Mouse (Mus musculus) hindbrain, embryonic 16.5 days (tissue): ENCODE results near the gene Psen2. TPM values are rescaled to one million over a fixed set of nuclear protein-coding genes. Genes with fewer than 3 reads are reported as not detected.

Experiments
- ATAC-seq: fragments of 200-750 bp; cut with Nextera tagmentation; 2 replicates; pipeline ENCODE4 v1.8.0; 2017; ENCODE audit warnings: moderate TSS enrichment, moderate library complexity
- H3K27ac ChIP-seq: fragments of 300-500 bp; sonication (generic); 2 replicates; pipeline ENCODE4 v1.5.1; 2014; ENCODE audit warnings: low read depth, mild to moderate bottlenecking, control low read depth, low read length, moderate library complexity
- H3K27me3 ChIP-seq: fragments of 300-500 bp; sonication (generic); replicated peaks from 2 replicates; pipeline ENCODE4 v1.6.1; 2014; ENCODE audit warnings: low read length; ENCODE audit not compliant: control insufficient read depth, insufficient read depth
- H3K36me3 ChIP-seq: fragments of 300-500 bp; sonication (generic); 2 replicates; pipeline ENCODE4 v1.6.1; 2014; ENCODE audit warnings: mild to moderate bottlenecking, low read length, moderate library complexity, mixed read lengths; ENCODE audit not compliant: control insufficient read depth, insufficient read depth
- H3K4me1 ChIP-seq: fragments of 300-500 bp; sonication (generic); 2 replicates; pipeline ENCODE4 v1.6.1; 2014; ENCODE audit warnings: low read depth, low read length; ENCODE audit not compliant: control insufficient read depth, insufficient read depth
- H3K4me2 ChIP-seq: fragments of 300-500 bp; sonication (generic); 2 replicates; pipeline ENCODE4 v1.6.1; 2014; ENCODE audit warnings: mild to moderate bottlenecking, low read length, control low read depth, moderate library complexity
- H3K4me3 ChIP-seq: fragments of 300-500 bp; sonication (generic); 2 replicates; pipeline ENCODE4 v1.5.1; 2014; ENCODE audit warnings: mild to moderate bottlenecking, low read length, control low read depth, moderate library complexity
- H3K9ac ChIP-seq: fragments of 300-500 bp; sonication (generic); 2 replicates; pipeline ENCODE4 v1.6.1; 2014; ENCODE audit warnings: low read depth, mild to moderate bottlenecking, control low read depth, low read length, moderate library complexity
- H3K9me3 ChIP-seq: fragments of 300-500 bp; sonication (generic); 2 replicates; pipeline ENCODE4 v1.6.1; 2014; ENCODE audit warnings: mild to moderate bottlenecking, low read length, moderate library complexity; ENCODE audit not compliant: control insufficient read depth
- WGBS: fragments of 180-500 bp; shearing (Covaris S2); extraction: QIAGEN DNeasy Blood & Tissue Kit; methylation state at CpG from one replicate; pipeline ENCODE4 v1.1.7; 2014; 5-methylcytosine and 5-hydroxymethylcytosine counted together
- polyA plus RNA-seq: library from polyadenylated mRNA; unstranded; fragments of >200 nt; fragmentation: Nextera tagmentation; extraction: Ambion mirVana; gene quantifications from 2 replicates; pipeline ENCODE4 v1.2.1, GENCODE M21; 2015

The Psen2 gene
- polyA plus RNA-seq, 1 experiment from 2014 or later = 22.2 TPM

GRCm38 (mm10) chr1:180181304-180181965 is 81.8 kb downstream of the Psen2 start:
- H3K4me2 ChIP-seq = no peak overlapping the region
- 87% methylated on average over 7 of the region's 7 CpGs for WGBS
- H3K27ac ChIP-seq = no peak overlapping the region
- no peak overlapping the region for H3K4me3 ChIP-seq
- H3K36me3 ChIP-seq = no peaks in the 10 kb centered on the region
- H3K9ac ChIP-seq = no peak overlapping the region
- no peaks in the 10 kb centered on the region for H3K27me3 ChIP-seq
- no peaks in the 10 kb centered on the region for H3K4me1 ChIP-seq
- ATAC-seq = no peak
- no peaks in the 10 kb centered on the region for H3K9me3 ChIP-seq

- no peaks in the 10 kb centered on the region for H3K36me3 ChIP-seq
- H3K4me2 ChIP-seq = no peak overlapping the region
- H3K4me3 ChIP-seq = no peak overlapping the region
- 96% methylated on average over 2 of the region's 2 CpGs for WGBS
- no peaks in the 10 kb centered on the region for H3K4me1 ChIP-seq
- ATAC-seq = no peak
- no peak overlapping the region for H3K27ac ChIP-seq
- no peaks in the 10 kb centered on the region for H3K27me3 ChIP-seq
- H3K9me3 ChIP-seq = no peaks in the 10 kb centered on the region
- no peak overlapping the region for H3K9ac ChIP-seq
These were observed 83.4 kb downstream of the Psen2 start for GRCm38 (mm10) chr1:180179840-180180239.

- 100% methylated on average over 4 of the region's 4 CpGs for WGBS
- Histone ChIP-seq H3K36me3 (no peaks in the 10 kb centered on the region), H3K4me1 (no peaks in the 10 kb centered on the region), H3K27ac (no peak overlapping the region), H3K27me3 (no peaks in the 10 kb centered on the region), H3K9me3 (no peaks in the 10 kb centered on the region), H3K9ac (no peak overlapping the region), H3K4me3 (no peak overlapping the region), H3K4me2 (no peak overlapping the region)
- ATAC-seq = no peak
These were observed 84.1 kb downstream of the Psen2 start for GRCm38 (mm10) chr1:180179100-180179499.

GRCm38 (mm10) chr1:180178340-180178739 is 84.9 kb downstream of the Psen2 start:
- Histone ChIP-seq H3K9me3 (no peaks in the 10 kb centered on the region), H3K4me3 (no peak overlapping the region), H3K27me3 (no peaks in the 10 kb centered on the region), H3K36me3 (no peaks in the 10 kb centered on the region), H3K4me1 (no peaks in the 10 kb centered on the region), H3K27ac (no peak overlapping the region), H3K4me2 (no peak overlapping the region), H3K9ac (no peak overlapping the region)
- 96% methylated on average over 9 of the region's 9 CpGs for WGBS
- ATAC-seq = no peak

Other genes with a start within 250 kb of the Psen2 start
- 4.8 and 5.9 TPM in 2 replicates for gene Coq8a, start 63.8 kb downstream of the Psen2 start, polyA plus RNA-seq
- 3.8 and 4.0 TPM in 2 replicates for gene Itpkb, start 67.0 kb upstream of the Psen2 start, polyA plus RNA-seq
- 15.1 and 18.6 TPM in 2 replicates for gene Stum, start 220.1 kb upstream of the Psen2 start, polyA plus RNA-seq